Mouse (Mus musculus) lung, adult 2 months (tissue): ENCODE measurements at regions not wholly inside any gene's neighbourhood (a gene's known extent, or its start where the extent isn't known, plus 50 kb on each side); places are given as distances from the start of the nearest gene placed in this dataset.

Experiments used
- DNase-seq: peaks from one replicate; pipeline ENCODE4 v3.0.0; 2022
- H3K4me1 ChIP-seq: fragments of 200-500 bp; 2 replicates; pipeline ENCODE4 v1.6.1; 2011; ENCODE audit warnings: low read length; ENCODE audit not compliant: control insufficient read depth, insufficient read depth
- H3K4me3 ChIP-seq: fragments of 200-500 bp; replicated peaks from 2 replicates; pipeline ENCODE3; 2011; ENCODE audit warnings: low read depth, mild to moderate bottlenecking, control low read depth, low read length; ENCODE audit errors: extremely low read depth
- CTCF ChIP-seq: fragments of 200-500 bp; IDR thresholded peaks from 2 replicates; pipeline ENCODE4 v1.5.1; 2011; ENCODE audit warnings: mild to moderate bottlenecking, low read length, control low read depth; ENCODE audit not compliant: insufficient read depth
- POLR2A ChIP-seq: fragments of 200-500 bp; IDR thresholded peaks from 2 replicates; pipeline ENCODE4 v1.6.1; 2011; ENCODE audit warnings: low read depth, mild to moderate bottlenecking, control low read depth, low read length, borderline replicate concordance; ENCODE audit errors: extremely low read depth
- WGBS: fragments of 180-500 bp; shearing (Covaris S2); methylation state at CpG from one replicate; pipeline ENCODE4 v1.1.7; 2018; 5-methylcytosine and 5-hydroxymethylcytosine counted together

GRCm38 (mm10) chr4:8969951-8970455 is 731.2 kb upstream of the Car8 start:
- WGBS = 87% methylated on average over 5 of the region's 5 CpGs
- no peak for TF ChIP-seq POLR2A
- no peak for TF ChIP-seq CTCF
- no peak for DNase-seq
- Histone ChIP-seq H3K4me1 (no peaks in the 10 kb centered on the region), H3K4me3 (no peak overlapping the region)

DNA sequence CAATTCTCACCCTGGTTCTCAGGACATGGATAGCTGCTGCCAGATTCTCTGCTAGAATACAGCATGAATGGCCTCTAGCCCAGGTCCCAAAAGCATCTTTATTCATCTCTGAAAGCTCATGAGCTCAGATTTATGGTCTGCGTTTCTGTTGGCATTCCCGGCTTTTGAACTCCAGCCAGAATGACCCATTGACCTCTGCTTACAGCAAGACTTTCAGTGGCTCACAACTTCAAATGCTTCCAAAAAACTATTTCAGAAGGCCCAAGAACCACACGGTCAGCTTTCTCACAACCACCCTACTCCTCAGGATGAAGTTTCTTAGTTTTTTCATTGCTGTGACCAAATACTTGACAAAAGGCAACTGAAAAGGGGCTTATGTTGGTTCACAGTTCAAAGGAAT is 729.9 kb upstream of the Car8 start:
- DNase-seq = no peak
- 51% methylated on average over 3 of the region's 3 CpGs for WGBS
- H3K4me3 ChIP-seq = no peak overlapping the region
- TF ChIP-seq POLR2A = no peak
- H3K4me1 ChIP-seq = no peaks in the 10 kb centered on the region

GRCm38 (mm10) chr4:8967986-8968385 is 729.1 kb upstream of the Car8 start:
- Histone ChIP-seq H3K4me3 (no peak overlapping the region), H3K4me1 (no peaks in the 10 kb centered on the region)
- WGBS = 82% methylated on average over 3 of the region's 3 CpGs
- no peak for DNase-seq
- TF ChIP-seq CTCF (no peak), POLR2A (no peak)

GRCm38 (mm10) chr4:8965563-8965962 is 726.7 kb upstream of the Car8 start:
- H3K4me1 ChIP-seq = no peaks in the 10 kb centered on the region
- 68% methylated on average over 5 of the region's 5 CpGs for WGBS
- H3K4me3 ChIP-seq = peak overlapping the region; percentile 19
- no peak for DNase-seq
- TF ChIP-seq POLR2A (no peak), CTCF (no peak)

DNA sequence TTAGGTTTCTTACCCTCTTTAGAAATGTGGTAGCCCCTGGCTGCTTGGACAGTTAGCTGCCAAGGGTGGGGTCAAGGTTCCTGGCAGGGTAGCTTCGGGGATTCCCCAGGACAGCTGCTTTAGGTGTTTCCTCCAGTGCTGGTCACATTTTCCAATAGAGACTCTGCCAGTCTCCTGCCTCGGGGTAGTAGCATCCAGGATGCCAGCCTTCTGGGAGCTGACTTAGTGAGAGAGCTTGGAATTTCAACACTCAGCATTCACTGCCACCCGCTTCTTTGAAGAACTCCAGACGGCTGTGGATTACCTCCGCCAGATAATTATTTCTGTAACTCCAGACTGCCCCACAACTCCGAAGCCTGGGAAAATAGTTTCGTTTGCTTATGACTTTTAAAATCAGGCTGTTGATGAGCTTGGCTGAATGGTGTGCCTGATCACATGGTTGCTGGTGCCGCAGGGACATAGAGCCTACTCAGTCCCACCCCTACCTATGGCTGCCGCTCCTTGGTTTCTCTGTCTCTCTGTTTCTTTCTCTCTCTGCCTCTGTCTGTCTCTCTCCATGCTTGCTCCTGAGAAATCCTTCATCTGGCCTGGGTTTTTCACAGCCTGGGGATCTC is 724.2 kb upstream of the Car8 start:
- WGBS = 50% methylated on average over 9 of the region's 9 CpGs
- Histone ChIP-seq H3K4me1 (no peaks in the 10 kb centered on the region), H3K4me3 (no peak overlapping the region)
- DNase-seq = no peak
- TF ChIP-seq POLR2A = no peak
- TF ChIP-seq CTCF = no peak

GRCm38 (mm10) chr4:8961851-8962250 is 723.0 kb upstream of the Car8 start:
- TF ChIP-seq POLR2A = no peak
- TF ChIP-seq CTCF = no peak
- no peak overlapping the region for H3K4me3 ChIP-seq
- 74% methylated on average over 6 of the region's 6 CpGs for WGBS
- no peaks in the 10 kb centered on the region for H3K4me1 ChIP-seq
- DNase-seq = no peak

DNA sequence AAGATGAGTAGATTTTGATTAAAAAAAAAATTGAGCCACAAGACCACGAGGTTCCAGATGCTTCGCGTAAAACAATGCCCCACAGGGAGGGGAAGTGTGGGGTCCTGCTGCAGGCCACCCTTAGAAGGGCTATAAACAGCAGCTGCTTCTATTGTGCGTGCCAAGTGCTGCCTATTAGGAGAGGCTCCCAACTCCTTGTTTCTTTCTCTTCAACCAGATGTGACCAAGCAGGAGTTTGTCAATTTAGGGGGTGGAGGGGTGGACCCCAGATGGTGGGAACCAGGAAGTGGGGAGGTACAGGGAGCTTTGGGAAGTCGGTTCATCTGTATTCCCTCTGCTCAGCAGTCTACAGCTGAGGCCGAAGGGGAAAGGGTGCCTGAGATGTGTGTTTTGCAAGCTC is 718.9 kb upstream of the Car8 start:
- Histone ChIP-seq H3K4me3 (no peak overlapping the region), H3K4me1 (peaks cover 2% of the 10 kb centered on the region; the same call in 1 of the 2 replicates)
- TF ChIP-seq POLR2A (no peak), CTCF (no peak)
- 33% methylated on average over 6 of the region's 6 CpGs for WGBS
- DNase-seq = no peak

DNA sequence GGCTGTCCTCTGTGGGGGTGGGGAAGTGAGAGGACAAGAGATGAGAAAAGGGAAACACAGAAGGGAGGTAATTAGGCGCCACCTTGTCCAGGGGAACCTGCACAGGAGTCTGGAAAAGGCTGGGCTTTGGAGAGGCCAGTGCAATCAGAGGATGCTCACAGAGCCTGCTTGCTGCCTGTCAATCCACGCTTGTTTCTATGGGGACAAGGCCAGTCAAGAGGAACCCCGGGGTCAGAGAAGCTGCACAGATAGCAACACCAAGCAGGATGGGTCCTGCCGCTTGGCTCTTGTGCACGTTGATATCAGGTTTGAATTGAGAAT is 718.1 kb upstream of the Car8 start:
- DNase-seq = no peak
- WGBS = 74% methylated on average over 5 of the region's 5 CpGs
- no peak for TF ChIP-seq POLR2A
- no peak for TF ChIP-seq CTCF
- H3K4me1 ChIP-seq = peaks cover 2% of the 10 kb centered on the region; the same call in 1 of the 2 replicates
- H3K4me3 ChIP-seq = no peak overlapping the region

DNA sequence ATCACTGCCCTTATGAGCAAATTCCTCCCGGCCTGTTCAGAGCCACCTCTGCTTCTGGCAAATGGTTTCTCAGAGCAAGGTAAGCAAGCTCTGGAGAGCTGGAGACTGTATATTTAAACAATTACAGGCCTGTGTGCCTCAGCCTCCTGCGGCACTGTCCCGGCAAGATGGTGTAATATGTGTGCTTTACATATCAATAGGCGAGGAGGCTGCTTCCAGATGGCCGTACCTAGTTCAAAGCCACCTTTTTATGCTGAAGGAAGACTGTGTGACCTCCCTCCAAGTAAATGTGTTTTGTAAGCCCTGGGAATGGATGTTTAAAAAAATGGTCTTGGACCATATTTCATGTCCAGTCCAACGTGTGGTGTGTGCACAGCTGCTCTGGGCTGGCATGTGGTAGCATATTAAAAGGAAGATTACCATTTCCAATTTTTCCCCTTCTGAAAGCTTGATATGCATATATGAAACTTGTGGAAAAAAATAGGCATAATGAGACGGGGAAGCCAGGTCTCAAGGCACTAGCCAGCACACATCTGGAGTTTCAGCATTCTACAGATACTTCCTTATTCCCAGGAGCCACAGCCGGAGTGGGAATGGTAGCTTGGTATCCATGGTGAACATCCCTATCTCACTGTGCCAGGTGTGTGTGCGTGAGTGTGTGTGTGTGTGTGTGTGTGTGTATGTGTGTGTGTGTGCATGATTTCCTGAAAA is 717.6 kb upstream of the Car8 start:
- no peak for TF ChIP-seq CTCF
- TF ChIP-seq POLR2A = no peak
- no peak overlapping the region for H3K4me3 ChIP-seq
- 73% methylated on average over 9 of the region's 9 CpGs for WGBS
- peaks cover 2% of the 10 kb centered on the region; the same call in 1 of the 2 replicates for H3K4me1 ChIP-seq
- no peak for DNase-seq

GRCm38 (mm10) chr4:8955306-8955705 is 716.5 kb upstream of the Car8 start:
- WGBS = 83% methylated on average over 5 of the region's 5 CpGs
- DNase-seq = no peak
- H3K4me3 ChIP-seq = no peak overlapping the region
- TF ChIP-seq CTCF = no peak
- no peak for TF ChIP-seq POLR2A
- H3K4me1 ChIP-seq = peaks cover 2% of the 10 kb centered on the region; the same call in 1 of the 2 replicates
